Mouse (Mus musculus): ENCODE measurements around the gene Gm1123.

Gm1123 gene

GRCm38 (mm10) chr9:99001326-99001725 is 34.2 kb downstream of the Gm1123 start:
- DNase-seq (ENCODE audit: low read depth) = no peak

DNA sequence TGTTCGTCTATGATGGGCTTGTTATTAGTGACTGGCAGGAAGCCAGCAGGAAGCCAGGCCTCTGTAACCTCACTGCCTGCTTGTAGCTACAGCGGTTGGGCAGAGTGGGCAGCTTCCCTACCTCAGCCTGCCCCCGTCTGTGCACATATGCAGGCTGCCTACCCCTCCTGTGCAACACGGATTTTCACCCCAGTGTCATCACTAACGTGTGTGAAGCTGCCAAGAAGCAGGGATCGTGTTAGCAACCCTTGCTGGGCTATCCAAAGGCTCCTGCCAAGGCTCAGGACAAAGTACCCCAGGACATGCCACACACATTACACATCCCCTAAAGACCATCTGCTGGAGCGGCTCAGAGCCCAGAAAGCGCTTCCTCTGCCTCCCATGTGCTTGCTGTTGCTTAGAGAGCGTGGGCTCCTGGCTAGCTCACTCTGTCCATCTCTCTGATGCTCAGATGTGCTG is 35.6 kb downstream of the Gm1123 start:
- DNase-seq (ENCODE audit: low read depth) = no peak

- DNase-seq (ENCODE audit: low read depth) = no peak
Measured at GRCm38 (mm10) chr9:98994103-98994502, 41.4 kb downstream of the Gm1123 start.

GRCm38 (mm10) chr9:98987131-98987530 is 48.4 kb downstream of the Gm1123 start:
- DNase-seq (ENCODE audit: low read depth) = peak; percentile 48

- DNase-seq (ENCODE audit: low read depth) = no peak
Measured at GRCm38 (mm10) chr9:98986476-98987096, 48.9 kb downstream of the Gm1123 start.

DNA sequence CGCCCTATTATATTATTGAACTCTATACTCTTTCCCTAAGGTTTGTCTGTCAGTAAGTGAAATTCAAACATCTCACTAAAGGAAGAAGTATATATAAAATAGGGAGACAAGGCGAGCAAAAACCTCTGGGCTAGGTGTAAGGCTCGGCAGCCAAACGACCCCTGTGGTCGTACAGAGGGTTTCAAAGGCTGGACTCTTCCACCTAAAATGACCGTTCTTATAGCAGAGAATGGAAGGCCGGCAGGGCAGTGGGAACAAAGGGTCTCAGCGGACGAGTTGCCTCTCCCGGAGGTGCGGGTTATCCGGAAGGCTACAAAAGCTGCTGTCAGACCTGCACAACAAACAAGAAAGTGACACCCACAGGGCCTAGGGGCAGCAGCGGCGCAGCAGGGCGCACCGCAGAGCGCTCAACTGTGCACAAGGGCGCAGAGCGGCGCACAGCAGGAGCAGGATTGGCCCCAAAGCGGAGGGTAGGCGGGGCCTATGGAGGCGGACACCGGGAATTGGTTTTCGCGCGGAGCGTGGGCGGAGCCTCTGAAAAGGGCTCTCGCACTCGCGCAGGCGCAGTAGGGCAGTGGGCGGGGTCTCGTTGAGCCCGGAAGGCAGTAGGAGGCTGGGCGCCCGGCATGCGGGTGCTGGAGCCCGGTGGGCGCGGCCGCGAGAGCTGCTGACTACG is 49.6 kb downstream of the Gm1123 start, which contains the start of gene Faim:
Gene Faim (plus strand): TSS at position 574 of the 676 bp plus-strand sequence.
- peak; percentile 100 for DNase-seq (ENCODE audit: low read depth)

GRCm38 (mm10) chr9:98979431-98980416 is 55.8 kb downstream of the Gm1123 start:
- peak; percentile 97 for DNase-seq (ENCODE audit: low read depth)

DNA sequence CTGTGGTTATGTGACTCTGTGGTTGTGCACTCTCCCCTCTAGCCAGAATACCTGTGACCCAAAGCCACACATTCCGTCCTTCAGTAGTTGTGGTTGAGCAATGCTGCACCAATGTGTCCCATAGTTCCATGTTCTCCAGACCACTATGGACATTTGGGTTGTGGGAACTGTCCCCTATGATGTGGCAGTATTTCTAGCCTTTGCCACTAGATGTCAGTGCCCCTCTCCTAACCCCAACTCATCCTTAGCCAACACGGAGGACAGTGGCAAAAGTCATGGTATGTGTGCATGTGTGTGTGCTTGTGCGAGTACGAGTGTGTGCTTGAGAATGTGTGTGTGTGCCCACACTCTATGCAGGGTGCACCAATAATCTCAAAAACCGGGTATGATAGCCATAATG is 59.0 kb downstream of the Gm1123 start:
- DNase-seq (ENCODE audit: low read depth) = peak; percentile 16

DNA sequence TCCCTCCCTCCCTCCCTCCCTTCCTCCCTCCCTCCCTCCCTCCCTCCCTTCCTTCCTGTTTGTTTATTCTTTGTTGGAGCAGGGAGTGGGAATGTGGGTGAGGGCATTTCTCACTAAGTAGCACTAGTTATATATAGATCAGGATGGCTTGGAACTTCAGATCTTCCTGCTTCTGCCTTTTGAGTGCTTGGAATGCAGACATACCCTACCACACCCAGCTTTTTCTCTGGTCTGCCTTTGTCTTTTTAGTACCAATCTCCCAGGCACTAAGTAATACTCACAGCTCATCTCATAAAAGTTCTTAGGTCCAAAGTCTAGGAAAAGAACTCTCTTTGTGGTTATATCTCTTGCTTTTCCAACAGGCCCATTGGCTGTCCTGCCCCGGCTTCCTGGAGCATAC is 59.4 kb downstream of the Gm1123 start:
- no peak for DNase-seq (ENCODE audit: low read depth)

GRCm38 (mm10) chr9:98974898-98975297 is 60.6 kb downstream of the Gm1123 start:
- no peak for DNase-seq (ENCODE audit: low read depth)

- no peak for DNase-seq (ENCODE audit: low read depth)
Measured at GRCm38 (mm10) chr9:98973561-98973960, 62.0 kb downstream of the Gm1123 start.

- DNase-seq (ENCODE audit: low read depth) = no peak
Measured at GRCm38 (mm10) chr9:98973101-98973521, 62.4 kb downstream of the Gm1123 start.

GRCm38 (mm10) chr9:98965084-98965483 is 70.4 kb downstream of the Gm1123 start:
- no peak for DNase-seq (ENCODE audit: low read depth)

DNA sequence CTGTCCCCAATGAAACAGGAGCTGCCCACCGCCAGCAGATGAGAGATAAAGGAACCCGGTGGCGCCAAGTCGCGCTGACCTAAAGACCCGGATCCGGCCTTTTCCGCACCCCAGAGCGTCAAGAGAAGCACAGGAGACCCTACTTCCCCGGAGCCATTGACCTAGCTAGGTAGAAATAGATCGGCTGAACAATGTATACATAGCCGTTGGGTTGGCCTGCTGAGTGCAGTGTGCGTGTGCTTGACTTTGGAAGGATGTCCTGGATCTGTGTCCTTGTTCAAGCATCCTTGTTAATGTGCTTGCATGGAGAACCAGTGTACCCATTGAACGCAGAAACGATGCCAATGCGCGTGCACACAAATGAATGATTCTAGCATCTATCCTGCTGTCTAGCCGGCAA is 71.9 kb downstream of the Gm1123 start:
- no peak for DNase-seq (ENCODE audit: low read depth)

DNA sequence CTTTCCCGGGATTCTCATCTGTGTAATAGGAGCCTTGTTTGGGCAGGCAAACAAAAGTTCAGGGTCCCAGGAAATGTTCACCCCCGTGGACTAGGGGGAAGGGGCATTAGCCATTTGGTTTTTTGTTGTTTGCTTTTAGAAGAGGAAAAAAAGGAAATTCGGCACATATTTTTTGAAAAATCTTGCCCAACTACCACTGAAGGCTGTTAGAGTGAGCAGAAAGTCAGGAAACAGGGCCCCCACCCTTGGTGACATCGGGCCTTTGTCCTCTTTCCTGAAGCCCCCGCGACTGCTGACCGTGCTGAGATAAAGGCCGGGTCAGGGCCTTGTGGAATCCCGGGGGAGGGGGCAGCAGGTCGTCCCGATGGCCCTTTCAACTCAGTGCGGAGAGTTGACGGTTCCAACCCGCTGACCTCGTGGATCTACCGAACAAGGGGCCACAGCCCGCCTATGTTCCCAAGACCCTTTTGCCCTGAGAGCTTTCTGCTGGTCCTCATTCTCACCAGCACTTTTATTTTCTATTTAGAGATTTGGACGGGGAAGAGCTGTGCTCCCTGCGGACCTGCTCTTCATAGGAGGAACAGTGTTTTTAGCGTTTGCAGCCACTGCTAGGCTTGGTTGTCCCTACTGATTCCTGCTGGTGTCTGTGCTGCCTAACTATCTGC is 72.9 kb downstream of the Gm1123 start:
- DNase-seq (ENCODE audit: low read depth) = no peak

GRCm38 (mm10) chr9:98961591-98962477 is 73.7 kb downstream of the Gm1123 start:
- DNase-seq (ENCODE audit: low read depth) = no peak

DNA sequence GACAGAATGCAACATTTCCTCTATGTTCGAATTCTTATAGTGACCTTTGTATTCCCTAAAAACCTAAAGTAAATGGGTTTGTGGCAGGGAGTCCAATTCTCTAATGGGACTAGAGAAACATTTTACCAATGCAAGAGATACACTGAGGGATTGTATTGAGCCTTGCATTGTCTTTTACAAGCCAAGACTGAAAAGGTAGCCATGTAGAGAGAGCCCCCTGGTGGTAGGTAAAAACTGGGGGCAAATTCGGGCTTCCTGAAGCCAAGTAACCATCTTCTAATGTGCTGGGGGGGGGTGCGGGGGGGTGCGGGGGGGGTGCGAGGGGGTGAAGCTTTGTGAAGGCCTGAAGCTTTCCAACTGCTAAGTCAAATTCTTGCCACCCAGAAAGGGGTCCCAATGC is 75.2 kb downstream of the Gm1123 start:
- DNase-seq (ENCODE audit: low read depth) = no peak

- no peak for DNase-seq (ENCODE audit: low read depth)
Measured at GRCm38 (mm10) chr9:98959851-98960250, 75.7 kb downstream of the Gm1123 start.

GRCm38 (mm10) chr9:98958628-98959027 is 76.9 kb downstream of the Gm1123 start:
- no peak for DNase-seq (ENCODE audit: low read depth)

- no peak for DNase-seq (ENCODE audit: low read depth)
Measured at GRCm38 (mm10) chr9:98957751-98958351, 77.7 kb downstream of the Gm1123 start.

Measured in naive thymus-derived CD4-positive, alpha-beta T cell, adult 2 months (primary cell).